Mouse (Mus musculus) spleen, adult 2 months (tissue): ENCODE measurements around the gene Arhgap23.

Source experiments
- CTCF ChIP-seq: fragments of 200-500 bp; IDR thresholded peaks from 2 replicates; pipeline ENCODE4 v1.5.1; 2011; ENCODE audit warnings: mild to moderate bottlenecking, inconsistent platforms; ENCODE audit not compliant: insufficient read depth, insufficient read length, insufficient replicate concordance; ENCODE audit errors: extremely low read depth
- POLR2A ChIP-seq: fragments of 200-500 bp; IDR thresholded peaks from 2 replicates; pipeline ENCODE4 v1.6.1; 2011; ENCODE audit warnings: low read depth, low read length, inconsistent platforms

- TF ChIP-seq CTCF (no peak), POLR2A (no peak)
Measured at GRCm38 (mm10) chr11:97394146-97394545, 21.2 kb upstream of the Arhgap23 start.
